In genomic region chr13:36330542-36330941, GRCm38 (mm10) we compare ENCODE assay signal across 33 mouse cellular contexts.
"Had no signal": no experiment of that assay in that cellular context is flagged by ENCODE, and none has a peak within 500 bp of the region (broad histone marks: within the 10 kb centered on the region; RNA-seq: fewer than 3 reads in every experiment).

No protein-coding gene starts in this region.

- H3K4me2 ChIP-seq: heart, embryonic 11.5 days; heart, embryonic 12.5 days; heart, embryonic 13.5 days; heart, embryonic 15.5 days; hindbrain, embryonic 12.5 days; hindbrain, embryonic 13.5 days; hindbrain, embryonic 14.5 days; hindbrain, embryonic 15.5 days; kidney, embryonic 15.5 days had no signal

- ATAC-seq: hindbrain, embryonic 16.5 days; hindbrain, postnatal 0 days; inflammation-experienced regulatory T-cells, adult 6 months had no signal

- H3K36me3 ChIP-seq: heart, embryonic 10.5 days; heart, embryonic 12.5 days; heart, embryonic 13.5 days; heart, embryonic 15.5 days; hindbrain, embryonic 10.5 days; hindbrain, embryonic 12.5 days; hindbrain, embryonic 13.5 days; hindbrain, embryonic 15.5 days; kidney, embryonic 15.5 days had no signal

- H3K4me3 ChIP-seq: heart, embryonic 10.5 days; heart, embryonic 12.5 days; heart, embryonic 13.5 days; heart, embryonic 15.5 days; hindbrain, embryonic 10.5 days; hindbrain, embryonic 12.5 days; hindbrain, embryonic 13.5 days; hindbrain, embryonic 15.5 days; kidney, embryonic 15.5 days; layer of hippocampus, adult 2 months; left cerebral cortex, adult 2 months had no signal

- H3K4me1 ChIP-seq: heart, embryonic 10.5 days; heart, embryonic 12.5 days; heart, embryonic 13.5 days; hindbrain, embryonic 12.5 days; hindbrain, embryonic 13.5 days; hindbrain, embryonic 15.5 days; kidney, embryonic 15.5 days had no signal

- DNase-seq: heart, postnatal 10 days; heart, postnatal 14 days; heart, postnatal 36 days; heart, postnatal 4 days; kidney, adult 11 months; kidney, adult 18-20 months; kidney, adult 2 months; kidney, adult 8-10 months; kidney, adult 9 months; kidney, postnatal 10 days; kidney, postnatal 14 days; kidney, postnatal 25 days; kidney, postnatal 36 days; kidney, postnatal 4 days; layer of hippocampus, adult 9-11 months; layer of hippocampus, postnatal 36 days had no signal

- H3K27me3 ChIP-seq: heart, embryonic 12.5 days; heart, embryonic 13.5 days; heart, embryonic 15.5 days; hindbrain, embryonic 12.5 days; hindbrain, embryonic 13.5 days; hindbrain, embryonic 15.5 days; kidney, embryonic 15.5 days had no signal

- H3K9ac ChIP-seq: heart, embryonic 12.5 days; heart, embryonic 13.5 days; heart, embryonic 15.5 days; hindbrain, embryonic 12.5 days; hindbrain, embryonic 13.5 days; hindbrain, embryonic 14.5 days; hindbrain, embryonic 15.5 days; kidney, embryonic 15.5 days had no signal

- H3K27ac ChIP-seq: heart, embryonic 10.5 days; heart, embryonic 13.5 days; heart, embryonic 15.5 days; hindbrain, embryonic 10.5 days; hindbrain, embryonic 12.5 days; hindbrain, embryonic 13.5 days; hindbrain, embryonic 14.5 days; hindbrain, embryonic 15.5 days; hindbrain, postnatal 0 days; kidney, embryonic 15.5 days; kidney, postnatal 0 days; layer of hippocampus, adult 2 months; left cerebral cortex, adult 2 months had no signal

- H3K9me3 ChIP-seq: heart, embryonic 10.5 days; heart, embryonic 12.5 days; heart, embryonic 13.5 days; heart, embryonic 15.5 days; hindbrain, embryonic 10.5 days; hindbrain, embryonic 12.5 days; hindbrain, embryonic 13.5 days; hindbrain, embryonic 15.5 days; kidney, embryonic 15.5 days had no signal
